Mouse (Mus musculus) cortical plate, adult 2 months (tissue): ENCODE results near the gene Prrg2. TPM values are rescaled to one million over a fixed set of nuclear protein-coding genes. Genes with fewer than 3 reads are reported as not detected.
A peak's percentile ranks its signal among the peaks of the same experiment; 100 is the strongest.

Experiments used
- H3K27ac ChIP-seq: fragments of 200-500 bp; 2 replicates; pipeline ENCODE4 v1.5.1; 2012; ENCODE audit warnings: low read length, control low read depth, inconsistent platforms; ENCODE audit not compliant: insufficient read depth
- H3K4me1 ChIP-seq: fragments of 200-500 bp; 2 replicates; pipeline ENCODE4 v1.6.1; 2011; ENCODE audit warnings: low read length; ENCODE audit not compliant: control insufficient read depth, insufficient read depth
- H3K4me3 ChIP-seq: fragments of 200-500 bp; 2 replicates; pipeline ENCODE4 v1.5.1; 2011; ENCODE audit warnings: mild to moderate bottlenecking, low read length, control low read depth; ENCODE audit not compliant: insufficient read depth
- CTCF ChIP-seq: fragments of 200-500 bp; IDR thresholded peaks from 2 replicates; pipeline ENCODE4 v1.5.1; 2011; ENCODE audit warnings: mild to moderate bottlenecking, control low read depth, low read length; ENCODE audit not compliant: insufficient read depth; ENCODE audit errors: extremely low read depth
- POLR2A ChIP-seq: fragments of 200-500 bp; IDR thresholded peaks from 2 replicates; pipeline ENCODE4 v1.6.1; 2011; ENCODE audit warnings: mild to moderate bottlenecking, low read length, control low read depth; ENCODE audit not compliant: insufficient read depth; ENCODE audit errors: extremely low read depth
- polyA plus RNA-seq: library from polyadenylated mRNA; depleted of rRNA; stranded (reverse); fragments of >200 nt; gene quantifications from 2 replicates; pipeline ENCODE4 v1.2.3, GENCODE M21; 2012

Prrg2 gene
- polyA plus RNA-seq, 1 experiment, result 23.2 TPM

DNA sequence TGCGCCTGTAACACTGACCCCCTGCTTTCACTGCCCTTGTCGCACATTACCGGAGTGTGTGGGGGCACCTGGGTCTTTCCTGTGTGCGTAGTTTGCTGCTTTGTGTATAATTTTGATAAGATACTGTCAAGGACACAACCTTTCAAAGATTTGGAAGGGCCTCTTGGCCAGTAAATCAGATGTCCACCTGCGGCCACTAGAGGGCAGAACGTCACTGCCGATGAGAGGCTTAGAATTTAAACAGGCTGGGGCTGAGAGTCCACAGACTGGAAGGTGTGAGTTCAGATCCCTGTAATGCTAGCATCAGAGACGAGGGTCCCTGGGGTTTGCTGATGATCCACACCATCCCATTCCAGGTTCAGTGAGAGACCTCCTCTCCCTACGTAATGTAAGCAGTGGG is 16.0 kb upstream of the Prrg2 start:
- Histone ChIP-seq H3K4me3 (no peak overlapping the region), H3K27ac (no peak overlapping the region), H3K4me1 (no peaks in the 10 kb centered on the region)
- peak; percentile 62 for TF ChIP-seq CTCF
- no peak for TF ChIP-seq POLR2A

DNA sequence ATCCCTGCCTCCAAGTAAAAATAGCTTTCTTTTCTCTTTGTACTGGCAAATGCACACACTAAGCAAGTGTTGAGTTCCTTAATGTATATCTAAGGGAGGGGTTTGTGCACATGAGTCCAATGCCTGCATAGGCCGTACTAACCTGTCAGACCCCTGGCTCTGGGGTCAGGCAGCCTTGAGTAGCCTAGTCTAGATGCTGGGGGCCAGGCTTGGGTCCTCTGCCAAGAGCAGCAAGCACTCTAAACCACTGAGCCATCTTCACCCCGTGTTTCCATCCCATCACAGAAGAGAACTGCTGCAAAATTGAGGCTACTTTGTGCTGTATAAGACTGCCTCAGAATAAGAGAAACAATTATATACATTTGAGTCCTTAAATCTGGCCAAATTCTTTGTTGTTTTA is 15.4 kb upstream of the Prrg2 start:
- no peak for TF ChIP-seq CTCF
- TF ChIP-seq POLR2A, result no peak
- Histone ChIP-seq H3K4me3 (no peak overlapping the region), H3K27ac (no peak overlapping the region), H3K4me1 (no peaks in the 10 kb centered on the region)

DNA sequence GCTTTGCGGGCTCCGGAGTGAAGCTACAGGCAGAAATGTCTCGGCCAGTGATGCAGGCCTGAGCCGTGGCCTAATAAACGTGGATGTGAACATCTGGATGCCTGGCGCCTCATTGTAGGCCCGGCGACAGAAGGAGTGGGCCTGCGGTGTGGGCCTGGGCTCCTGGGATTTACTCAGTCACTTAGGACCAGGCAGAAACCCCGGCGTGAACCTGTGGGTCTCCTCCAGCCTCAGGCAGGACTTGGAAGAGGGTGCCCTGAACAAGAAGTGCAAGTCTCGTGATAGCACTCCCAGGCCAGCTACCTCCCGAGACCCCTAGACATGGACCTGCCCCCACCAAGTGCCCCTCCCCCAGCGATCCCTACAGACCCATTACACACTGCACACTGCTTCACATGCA is 14.8 kb upstream of the Prrg2 start:
- TF ChIP-seq CTCF (no peak), POLR2A (no peak)
- Histone ChIP-seq H3K4me1 (no peaks in the 10 kb centered on the region), H3K4me3 (no peak overlapping the region), H3K27ac (no peak overlapping the region)

- Histone ChIP-seq H3K4me1 (no peaks in the 10 kb centered on the region), H3K4me3 (no peak overlapping the region), H3K27ac (no peak overlapping the region)
- TF ChIP-seq CTCF, result no peak
- TF ChIP-seq POLR2A, result no peak
Observed at GRCm38 (mm10) chr7:45076501-45076900, 14.0 kb upstream of the Prrg2 start.

DNA sequence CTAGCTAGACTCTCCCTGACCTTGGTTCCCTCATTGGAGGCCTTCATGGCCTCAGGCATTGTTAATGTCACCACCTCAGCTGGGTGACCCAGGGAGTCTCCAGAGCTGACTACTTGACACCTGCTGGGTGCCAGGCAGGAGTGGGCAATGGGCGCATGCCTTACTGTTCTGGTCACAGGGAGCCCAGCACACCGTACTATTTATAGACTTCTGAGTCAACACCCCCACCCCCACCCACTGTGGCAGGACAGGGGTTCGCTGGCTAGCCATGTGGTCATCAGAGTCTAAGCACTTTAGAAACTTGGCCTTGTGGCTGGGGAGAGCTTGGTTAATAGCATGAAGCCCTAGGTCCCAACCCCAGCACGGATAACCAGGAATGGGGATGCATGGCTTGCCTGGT is 12.9 kb upstream of the Prrg2 start:
- Histone ChIP-seq H3K4me1 (no peaks in the 10 kb centered on the region), H3K27ac (no peak overlapping the region), H3K4me3 (no peak overlapping the region)
- TF ChIP-seq CTCF (no peak), POLR2A (no peak)

DNA sequence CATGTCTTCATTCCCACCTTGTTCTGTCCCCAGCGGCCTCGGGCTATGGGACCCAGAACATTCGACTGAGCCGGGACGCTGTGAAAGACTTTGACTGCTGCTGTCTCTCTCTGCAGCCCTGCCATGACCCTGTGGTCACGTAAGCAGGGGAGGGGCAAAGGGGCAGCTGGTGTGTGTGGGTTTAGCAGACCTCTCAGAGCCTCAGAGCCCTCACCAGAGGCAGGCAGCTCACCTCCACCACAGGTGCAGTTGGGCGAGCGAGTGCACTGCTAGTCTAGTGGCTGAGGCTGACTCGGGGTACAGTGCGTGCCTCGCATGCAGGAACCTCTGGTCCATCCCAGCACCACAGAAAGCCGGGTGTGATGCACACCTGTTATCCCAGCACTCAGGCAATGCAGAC is 11.5 kb upstream of the Prrg2 start:
- Histone ChIP-seq H3K27ac (no peak overlapping the region), H3K4me3 (no peak overlapping the region), H3K4me1 (no peaks in the 10 kb centered on the region)
- TF ChIP-seq POLR2A (no peak), CTCF (no peak)

GRCm38 (mm10) chr7:45073171-45073707 is 10.8 kb upstream of the Prrg2 start:
- H3K27ac ChIP-seq, result no peak overlapping the region
- H3K4me3 ChIP-seq, result no peak overlapping the region
- no peak for TF ChIP-seq CTCF
- TF ChIP-seq POLR2A, result no peak
- H3K4me1 ChIP-seq, result no peaks in the 10 kb centered on the region

DNA sequence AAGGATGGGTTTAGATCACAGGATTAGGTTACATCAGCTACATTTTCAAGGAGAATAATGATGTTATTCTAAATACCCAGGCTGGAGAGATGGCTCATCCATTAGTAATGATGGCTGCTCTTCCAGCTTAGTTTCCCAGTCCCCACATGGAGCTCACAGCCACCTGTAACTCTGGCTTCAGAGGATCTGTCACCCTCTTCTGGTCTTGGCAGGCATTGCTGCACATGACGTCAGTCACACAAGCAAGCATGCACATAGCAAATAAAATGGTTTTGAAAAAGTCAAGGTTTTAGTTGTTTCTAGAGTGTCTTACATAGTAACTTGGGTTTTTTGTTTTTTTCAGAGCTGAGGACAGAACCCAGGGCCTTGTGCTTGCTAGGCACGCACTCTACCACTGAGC is 9.8 kb upstream of the Prrg2 start:
- no peak for TF ChIP-seq POLR2A
- 0 out of 2 replicates have a peak, but pooled peaks have one; percentile 23 for TF ChIP-seq CTCF
- H3K27ac ChIP-seq, result no peak overlapping the region
- H3K4me1 ChIP-seq, result no peaks in the 10 kb centered on the region
- no peak overlapping the region for H3K4me3 ChIP-seq

DNA sequence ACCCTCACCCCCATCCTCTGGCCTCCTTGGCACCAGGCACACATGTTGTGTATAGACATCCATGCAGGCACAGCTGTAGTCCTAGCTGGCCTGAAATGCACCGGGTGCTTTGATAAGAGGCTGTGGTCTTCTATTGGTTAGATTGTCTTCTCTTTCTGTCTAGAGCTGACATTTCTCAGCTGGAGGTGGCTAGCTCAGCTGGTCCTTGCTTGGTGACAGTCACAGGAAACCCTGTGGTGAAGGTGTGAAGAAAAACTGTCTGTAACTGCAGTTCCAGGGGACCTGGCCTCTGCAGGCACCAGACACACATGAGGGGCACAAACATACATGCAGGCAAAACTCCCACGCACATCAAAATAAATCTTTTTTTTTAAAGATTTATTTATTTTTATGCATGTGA is 7.2 kb upstream of the Prrg2 start:
- no peak for TF ChIP-seq POLR2A
- TF ChIP-seq CTCF, result no peak
- Histone ChIP-seq H3K4me1 (no peaks in the 10 kb centered on the region), H3K4me3 (no peak overlapping the region), H3K27ac (no peak overlapping the region)

GRCm38 (mm10) chr7:45068000-45068318 is 5.5 kb upstream of the Prrg2 start:
- H3K4me3 ChIP-seq, result no peak overlapping the region
- peak; percentile 72 for TF ChIP-seq CTCF
- TF ChIP-seq POLR2A, result no peak

DNA sequence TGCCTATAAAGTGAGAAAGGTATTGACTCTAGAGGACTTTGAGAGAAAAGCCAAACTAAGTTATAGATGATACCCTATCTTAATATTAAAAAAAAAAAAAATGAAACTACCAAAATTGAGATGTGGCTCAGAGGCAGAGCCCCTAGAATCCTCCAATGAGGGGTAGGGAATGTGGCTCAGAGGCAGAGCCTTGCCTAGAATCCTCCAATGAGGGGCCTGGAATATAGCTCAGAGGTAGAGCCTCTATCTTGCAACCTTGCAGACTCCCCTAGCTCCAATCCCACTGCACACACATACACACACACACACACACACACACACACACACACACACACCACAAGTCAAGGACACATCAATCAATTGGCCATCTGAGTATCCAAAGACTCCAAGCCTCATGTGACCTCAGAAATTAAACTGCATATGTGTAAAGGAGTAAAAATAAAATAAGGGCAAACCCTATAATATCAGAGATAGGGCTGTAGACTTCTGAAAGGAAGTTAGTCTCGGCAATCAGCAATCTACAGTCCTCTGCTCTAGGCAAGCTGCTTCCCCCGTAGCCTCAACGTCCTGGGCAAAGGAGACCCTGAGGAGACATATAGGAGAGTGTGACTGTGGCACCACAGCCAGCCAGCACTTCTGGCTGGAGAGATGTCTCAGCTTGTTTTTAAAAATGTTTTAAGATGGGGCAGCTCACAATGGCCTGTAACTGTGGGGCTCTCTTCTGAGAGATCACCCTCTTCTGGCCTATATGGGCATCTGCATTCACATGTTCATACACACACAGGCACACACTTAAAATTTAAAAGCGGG is 4.9 kb upstream of the Prrg2 start:
- Histone ChIP-seq H3K27ac (no peak overlapping the region), H3K4me1 (no peaks in the 10 kb centered on the region), H3K4me3 (no peak overlapping the region)
- TF ChIP-seq POLR2A, result no peak

More at GRCm38 (mm10) chr7:45068000-45068318, 5.5 kb upstream of the Prrg2 start:
- no peaks in the 10 kb centered on the region for H3K4me1 ChIP-seq
- H3K27ac ChIP-seq, result no peak overlapping the region
